Mouse (Mus musculus) CD8-positive naive resting alpha-beta T cell, adult 57 days (primary cell): ENCODE results near the gene Tgfbr3. TPM values are rescaled to one million over a fixed set of nuclear protein-coding genes. Genes with fewer than 3 reads are reported as not detected.

ENCODE experiments used
- total RNA-seq: library from RNA; stranded (reverse); gene quantifications from one replicate; pipeline ENCODE4 v1.2.4, GENCODE M21; 2023

Gene Tgfbr3
- 31.3 TPM for total RNA-seq

GRCm38 (mm10) chr5:107289234-107289764 is at the start of gene Tgfbr3:
Gene Tgfbr3 (minus strand): TSS chr5:107289629.

GRCm38 (mm10) chr5:107330916-107331421 is 41.5 kb upstream of the Tgfbr3 start, which contains the start of gene Brdt:
Gene Brdt (plus strand): TSS chr5:107331159.

Other genes starting within 250 kb of the Tgfbr3 start
- 0.86 TPM for gene Brdt, start 41.5 kb upstream of the Tgfbr3 start, total RNA-seq
- not detected for gene Ephx4, start 113.1 kb upstream of the Tgfbr3 start, total RNA-seq
- not detected for gene Lpcat2b, start 141.9 kb upstream of the Tgfbr3 start, total RNA-seq
- gene Btbd8, start 148.4 kb upstream of the Tgfbr3 start, total RNA-seq = 8.2 TPM
- gene Gm42669, start 218.0 kb upstream of the Tgfbr3 start, total RNA-seq = not detected
- not detected for gene 1700028K03Rik, start 245.1 kb upstream of the Tgfbr3 start, total RNA-seq